Mouse (Mus musculus) neural tube, embryonic 13.5 days (tissue): Measurements from ENCODE around the gene Nckap5. TPM values are rescaled to one million over a fixed set of nuclear protein-coding genes. Genes with fewer than 3 reads are reported as not detected.
A peak's percentile ranks its signal among the peaks of the same experiment; 100 is the strongest.
"Not testable (repeated sequence)": the region's sequence is repeated elsewhere in the genome, so short reads cannot be mapped to it uniquely, and the experiment has no call there.

ENCODE experiments used
- ATAC-seq: fragments of 200-750 bp; cut with Nextera tagmentation; 2 replicates; pipeline ENCODE4 v1.8.0; 2017; ENCODE audit warnings: low read depth, mild to moderate bottlenecking, moderate TSS enrichment, moderate library complexity
- H3K27ac ChIP-seq: fragments of 300-500 bp; sonication (generic); replicated peaks from 2 replicates; pipeline ENCODE4 v1.5.1; 2015; ENCODE audit warnings: moderate library complexity, mild to moderate bottlenecking, inconsistent platforms
- H3K27me3 ChIP-seq: fragments of 300-500 bp; sonication (generic); 2 replicates; pipeline ENCODE4 v1.6.1; 2015; ENCODE audit warnings: mild to moderate bottlenecking, inconsistent platforms
- H3K36me3 ChIP-seq: fragments of 300-500 bp; sonication (generic); 2 replicates; pipeline ENCODE4 v1.6.1; 2015; ENCODE audit warnings: mild to moderate bottlenecking, inconsistent platforms
- H3K4me1 ChIP-seq: fragments of 300-500 bp; sonication (generic); replicated peaks from 2 replicates; pipeline ENCODE4 v1.6.1; 2015; ENCODE audit warnings: inconsistent platforms
- H3K4me2 ChIP-seq: fragments of 300-500 bp; sonication (generic); 2 replicates; pipeline ENCODE4 v1.6.1; 2015; ENCODE audit warnings: inconsistent platforms, mild to moderate bottlenecking, moderate library complexity
- H3K4me3 ChIP-seq: fragments of 300-500 bp; sonication (generic); 2 replicates; pipeline ENCODE4 v1.5.1; 2015; ENCODE audit warnings: mild to moderate bottlenecking, inconsistent platforms
- H3K9ac ChIP-seq: fragments of 300-500 bp; sonication (generic); 2 replicates; pipeline ENCODE4 v1.6.1; 2015; ENCODE audit warnings: moderate library complexity, mild to moderate bottlenecking, inconsistent platforms
- H3K9me3 ChIP-seq: fragments of 300-500 bp; sonication (generic); 2 replicates; pipeline ENCODE4 v1.6.1; 2016; ENCODE audit warnings: inconsistent platforms
- WGBS: fragments of 180-500 bp; shearing (Covaris S2); methylation state at CpG from one replicate; pipeline ENCODE4 v1.1.7; 2015; 5-methylcytosine and 5-hydroxymethylcytosine counted together
- polyA plus RNA-seq: library from polyadenylated mRNA; unstranded; fragments of >200 nt; fragmentation: Nextera tagmentation; extraction: Ambion mirVana; gene quantifications from 2 replicates; pipeline ENCODE4 v1.2.1, GENCODE M21; 2015

Gene Nckap5
- polyA plus RNA-seq, 1 experiment from 2014 or later, result 18.3 TPM

GRCm38 (mm10) chr1:126822246-126822645 is 8.4 kb downstream of the Nckap5 start:
- Histone ChIP-seq H3K27ac (no peak overlapping the region), H3K9me3 (no peaks in the 10 kb centered on the region), H3K4me2 (no peak overlapping the region), H3K9ac (no peak overlapping the region), H3K36me3 (no peaks in the 10 kb centered on the region), H3K4me3 (no peak overlapping the region), H3K27me3 (no peaks in the 10 kb centered on the region), H3K4me1 (peaks cover 11% of the 10 kb centered on the region)
- ATAC-seq, result no peak
- WGBS, result 89% methylated on average over 6 of the region's 6 CpGs

GRCm38 (mm10) chr1:126817381-126818034 is 13.1 kb downstream of the Nckap5 start:
- Histone ChIP-seq H3K27ac (no peak overlapping the region), H3K4me2 (no peak overlapping the region), H3K36me3 (no peaks in the 10 kb centered on the region), H3K4me3 (no peak overlapping the region), H3K4me1 (peaks cover 11% of the 10 kb centered on the region), H3K9me3 (0 out of 2 replicates have a peak, but pooled peaks cover 8% of the 10 kb centered on the region), H3K27me3 (no peaks in the 10 kb centered on the region), H3K9ac (no peak overlapping the region)
- WGBS, result 41% methylated on average over 9 of the region's 9 CpGs
- peak; percentile 63 for ATAC-seq

GRCm38 (mm10) chr1:126806994-126807611 is 23.5 kb downstream of the Nckap5 start:
- no peaks in the 10 kb centered on the region for H3K9me3 ChIP-seq
- H3K27ac ChIP-seq, result no peak overlapping the region
- H3K4me1 ChIP-seq, result 0 out of 2 replicates have a peak, but pooled peaks cover 3% of the 10 kb centered on the region
- 68% methylated on average over 3 of the region's 3 CpGs for WGBS
- H3K27me3 ChIP-seq, result no peaks in the 10 kb centered on the region
- no peak overlapping the region for H3K4me3 ChIP-seq
- H3K4me2 ChIP-seq, result no peak overlapping the region
- H3K9ac ChIP-seq, result no peak overlapping the region
- H3K36me3 ChIP-seq, result no peaks in the 10 kb centered on the region
- no peak for ATAC-seq

GRCm38 (mm10) chr1:126806548-126806947 is 24.1 kb downstream of the Nckap5 start:
- H3K27me3 ChIP-seq, result no peaks in the 10 kb centered on the region
- WGBS, result 77% methylated on average over 7 of the region's 7 CpGs
- H3K4me1 ChIP-seq, result 0 out of 2 replicates have a peak, but pooled peaks cover 3% of the 10 kb centered on the region
- H3K4me3 ChIP-seq, result no peak overlapping the region
- no peak overlapping the region for H3K27ac ChIP-seq
- H3K9ac ChIP-seq, result no peak overlapping the region
- no peak overlapping the region for H3K4me2 ChIP-seq
- H3K36me3 ChIP-seq, result no peaks in the 10 kb centered on the region
- H3K9me3 ChIP-seq, result no peaks in the 10 kb centered on the region
- ATAC-seq, result no peak

- Histone ChIP-seq H3K9ac (no peak overlapping the region), H3K4me2 (no peak overlapping the region), H3K4me1 (peaks cover 12% of the 10 kb centered on the region), H3K27ac (no peak overlapping the region), H3K4me3 (no peak overlapping the region), H3K9me3 (no peaks in the 10 kb centered on the region), H3K36me3 (no peaks in the 10 kb centered on the region), H3K27me3 (no peaks in the 10 kb centered on the region)
- ATAC-seq, result no peak
- WGBS, result 89% methylated on average over 3 of the region's 3 CpGs
Observed at GRCm38 (mm10) chr1:126802405-126802804, 28.2 kb downstream of the Nckap5 start.

GRCm38 (mm10) chr1:126801706-126802105 is 28.9 kb downstream of the Nckap5 start:
- H3K27me3 ChIP-seq, result no peaks in the 10 kb centered on the region
- no peak for ATAC-seq
- H3K4me1 ChIP-seq, result peaks cover 12% of the 10 kb centered on the region
- H3K4me2 ChIP-seq, result no peak overlapping the region
- WGBS, result 55% methylated on average over 8 of the region's 8 CpGs
- no peak overlapping the region for H3K4me3 ChIP-seq
- no peak overlapping the region for H3K9ac ChIP-seq
- H3K27ac ChIP-seq, result peak overlapping the region; percentile 9; the same call in 1 of the 2 replicates
- no peaks in the 10 kb centered on the region for H3K36me3 ChIP-seq
- no peaks in the 10 kb centered on the region for H3K9me3 ChIP-seq

- Histone ChIP-seq H3K4me3 (no peak overlapping the region), H3K4me2 (peak overlapping the region; percentile 14; the same call in 1 of the 2 replicates), H3K36me3 (no peaks in the 10 kb centered on the region), H3K9me3 (no peaks in the 10 kb centered on the region), H3K27ac (no peak overlapping the region), H3K9ac (peak overlapping the region; percentile 26; the same call in 1 of the 2 replicates), H3K4me1 (peaks cover 12% of the 10 kb centered on the region), H3K27me3 (no peaks in the 10 kb centered on the region)
- ATAC-seq, result peak; percentile 63
- WGBS, result 43% methylated on average over 11 of the region's 11 CpGs
Observed at GRCm38 (mm10) chr1:126799379-126799798, 31.2 kb downstream of the Nckap5 start.

GRCm38 (mm10) chr1:126780354-126780941 is 50.2 kb downstream of the Nckap5 start:
- not testable (repeated sequence) for H3K36me3 ChIP-seq, H3K27ac ChIP-seq, H3K4me3 ChIP-seq, H3K27me3 ChIP-seq, H3K4me2 ChIP-seq, H3K9me3 ChIP-seq, H3K4me1 ChIP-seq, H3K9ac ChIP-seq
- ATAC-seq, result 0 out of 2 replicates have a peak, but pooled peaks have one; percentile 5
- WGBS, result no CpG with 5 or more reads among the region's 2 CpGs

GRCm38 (mm10) chr1:126773947-126774346 is 56.7 kb downstream of the Nckap5 start:
- H3K27me3 ChIP-seq, H3K36me3 ChIP-seq, H3K4me3 ChIP-seq, H3K9me3 ChIP-seq, H3K27ac ChIP-seq, H3K4me2 ChIP-seq, ATAC-seq, H3K9ac ChIP-seq, H3K4me1 ChIP-seq: not testable (repeated sequence)
- no CpG with 5 or more reads among the region's 6 CpGs for WGBS

- no peaks in the 10 kb centered on the region for H3K27me3 ChIP-seq
- H3K4me2 ChIP-seq, result no peak overlapping the region
- no peak overlapping the region for H3K27ac ChIP-seq
- H3K36me3 ChIP-seq, result no peaks in the 10 kb centered on the region
- no peaks in the 10 kb centered on the region for H3K9me3 ChIP-seq
- no peak overlapping the region for H3K4me3 ChIP-seq
- ATAC-seq, result no peak
- 54% methylated on average over 1 of the region's 1 CpGs for WGBS
- no peak overlapping the region for H3K9ac ChIP-seq
- H3K4me1 ChIP-seq, result peaks cover 14% of the 10 kb centered on the region; the same call in 1 of the 2 replicates
Observed at GRCm38 (mm10) chr1:126766971-126767370, 63.6 kb downstream of the Nckap5 start.

- Histone ChIP-seq H3K36me3 (no peaks in the 10 kb centered on the region), H3K27ac (no peak overlapping the region), H3K4me2 (no peak overlapping the region), H3K9ac (no peak overlapping the region), H3K27me3 (no peaks in the 10 kb centered on the region), H3K9me3 (no peaks in the 10 kb centered on the region), H3K4me1 (peaks cover 14% of the 10 kb centered on the region; the same call in 1 of the 2 replicates), H3K4me3 (no peak overlapping the region)
- no peak for ATAC-seq
- 50% methylated on average over 6 of the region's 6 CpGs for WGBS
Observed at GRCm38 (mm10) chr1:126765506-126766170, 65.0 kb downstream of the Nckap5 start.

- H3K27ac ChIP-seq, result no peak overlapping the region
- H3K36me3 ChIP-seq, result no peaks in the 10 kb centered on the region
- no peaks in the 10 kb centered on the region for H3K27me3 ChIP-seq
- no peak for ATAC-seq
- no peak overlapping the region for H3K4me3 ChIP-seq
- no peak overlapping the region for H3K9ac ChIP-seq
- H3K4me2 ChIP-seq, result no peak overlapping the region
- no peaks in the 10 kb centered on the region for H3K9me3 ChIP-seq
- peaks cover 14% of the 10 kb centered on the region; the same call in 1 of the 2 replicates for H3K4me1 ChIP-seq
- 84% methylated on average over 3 of the region's 3 CpGs for WGBS
Observed at GRCm38 (mm10) chr1:126764201-126764600, 66.4 kb downstream of the Nckap5 start.
